Mouse (Mus musculus) testis, adult 2 months (tissue): ENCODE measurements around the gene Panx1.

Source experiments
- CTCF ChIP-seq: fragments of 200-500 bp; IDR thresholded peaks from 2 replicates; pipeline ENCODE4 v1.5.1; 2012; ENCODE audit warnings: low read depth, mild to moderate bottlenecking, inconsistent platforms, low read length, moderate library complexity; ENCODE audit not compliant: control insufficient read depth, insufficient read depth, insufficient replicate concordance
- POLR2A ChIP-seq: fragments of 200-500 bp; IDR thresholded peaks from 2 replicates; pipeline ENCODE4 v1.6.1; 2012; ENCODE audit warnings: low read depth, mild to moderate bottlenecking, inconsistent platforms, low read length, moderate library complexity; ENCODE audit not compliant: control insufficient read depth

DNA sequence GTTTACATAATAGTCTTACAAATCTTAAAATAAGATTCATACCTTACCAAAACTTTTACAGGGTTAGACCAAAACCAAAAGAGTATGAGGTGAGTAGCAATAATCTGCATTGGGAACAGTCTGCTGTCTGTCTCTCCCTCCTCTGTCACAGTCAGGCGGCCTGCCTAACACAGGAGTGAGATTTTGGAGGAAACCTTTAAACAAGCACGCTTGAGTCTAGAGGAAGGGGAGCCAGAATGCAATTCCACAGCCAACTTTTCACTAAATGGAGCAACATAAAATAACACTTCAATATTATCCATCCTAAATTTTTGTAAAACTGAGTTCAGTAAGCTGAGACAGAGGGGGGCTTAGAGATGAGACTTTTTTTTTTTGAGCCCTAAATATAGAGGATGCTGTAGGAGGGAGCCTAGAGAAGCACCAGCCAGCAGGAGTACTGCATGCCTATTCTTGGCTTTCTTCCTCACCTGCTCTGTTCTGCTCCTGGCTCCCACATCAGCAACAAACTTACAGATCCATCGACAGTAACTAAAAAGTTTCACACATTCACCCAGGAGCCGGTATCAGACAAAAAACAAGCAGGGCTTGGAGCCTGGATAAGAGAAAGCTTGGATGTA, 63.6 kb downstream of the Panx1 start:
- TF ChIP-seq CTCF (no peak), POLR2A (no peak)
